ENCODE assay signal across 36 mouse cellular contexts in the genomic region with DNA sequence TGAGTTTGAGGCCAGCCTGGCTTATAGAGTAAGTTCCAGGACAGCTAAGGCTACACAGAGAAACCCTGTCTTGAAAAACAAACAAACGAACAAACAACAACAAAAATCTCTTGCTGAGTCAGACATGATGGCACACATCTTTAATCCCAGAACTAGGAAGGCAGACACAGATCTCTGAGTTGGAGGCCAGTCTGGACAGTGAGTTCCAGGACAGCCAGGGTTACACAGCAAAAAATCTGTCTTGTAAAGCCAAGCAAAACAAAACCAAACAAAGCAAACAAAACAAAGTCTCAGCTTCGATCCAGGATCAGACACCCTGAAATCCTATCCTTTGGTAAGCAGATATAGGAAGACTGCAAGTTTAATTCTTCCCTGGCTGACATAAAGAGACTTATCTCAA. TPM values are rescaled to one million over a fixed set of nuclear protein-coding genes. Genes with fewer than 3 reads are reported as not detected.
"Had no signal": no experiment of that assay in that cellular context is flagged by ENCODE, and none has a peak within 500 bp of the region (broad histone marks: within the 10 kb centered on the region; RNA-seq: fewer than 3 reads in every experiment).

No protein-coding gene starts in this region.

- DNase-seq: left cerebral cortex, postnatal 4 days; liver; liver, embryonic 13.5 days; lung, adult 18-20 months; lung, adult 2 months; lung, embryonic 14.5 days; lung, postnatal 10 days; lung, postnatal 14 days; lung, postnatal 36 days; lung, postnatal 4 days; midbrain, embryonic 14.5 days had no signal

- H3K4me1 ChIP-seq: limb, embryonic 15.5 days; lung, embryonic 15.5 days; midbrain, embryonic 12.5 days; midbrain, embryonic 13.5 days; midbrain, embryonic 15.5 days; neural tube, embryonic 12.5 days had no signal

- H3K4me2 ChIP-seq: limb, embryonic 12.5 days; limb, embryonic 13.5 days; limb, embryonic 15.5 days; liver, embryonic 11.5 days; liver, embryonic 12.5 days; liver, embryonic 13.5 days; liver, embryonic 15.5 days; lung, embryonic 14.5 days; lung, embryonic 15.5 days; midbrain, embryonic 11.5 days; midbrain, embryonic 12.5 days; midbrain, embryonic 13.5 days; midbrain, embryonic 15.5 days; neural tube, embryonic 12.5 days had no signal

- H3K27me3 ChIP-seq: limb, embryonic 12.5 days; limb, embryonic 13.5 days; limb, embryonic 15.5 days; liver, embryonic 12.5 days; liver, embryonic 13.5 days; liver, embryonic 15.5 days; lung, embryonic 15.5 days; midbrain, embryonic 13.5 days; midbrain, embryonic 15.5 days; neural tube, embryonic 12.5 days had no signal

- ATAC-seq: liver, embryonic 12.5 days; midbrain, embryonic 13.5 days; midbrain, embryonic 15.5 days; midbrain, embryonic 16.5 days had no signal

- H3K36me3 ChIP-seq: limb, embryonic 10.5 days; limb, embryonic 12.5 days; limb, embryonic 13.5 days; limb, embryonic 15.5 days; liver, embryonic 12.5 days; liver, embryonic 13.5 days; liver, embryonic 15.5 days; lung, embryonic 15.5 days; midbrain, embryonic 10.5 days; midbrain, embryonic 12.5 days; midbrain, embryonic 13.5 days; midbrain, embryonic 15.5 days; neural tube, embryonic 12.5 days had no signal

- H3K9me3 ChIP-seq: limb, embryonic 10.5 days; limb, embryonic 12.5 days; limb, embryonic 13.5 days; limb, embryonic 15.5 days; liver, embryonic 12.5 days; liver, embryonic 13.5 days; liver, embryonic 15.5 days; lung, embryonic 15.5 days; midbrain, embryonic 10.5 days; midbrain, embryonic 12.5 days; midbrain, embryonic 13.5 days; midbrain, embryonic 15.5 days; neural tube, embryonic 12.5 days had no signal

- H3K27ac ChIP-seq: left cerebral cortex, adult 2 months; limb, embryonic 10.5 days; limb, embryonic 12.5 days; limb, embryonic 13.5 days; limb, embryonic 15.5 days; liver, embryonic 12.5 days; liver, embryonic 13.5 days; liver, embryonic 14.5 days; liver, embryonic 15.5 days; lung, embryonic 15.5 days; macrophage; midbrain, embryonic 10.5 days; midbrain, embryonic 12.5 days; midbrain, embryonic 13.5 days; midbrain, embryonic 15.5 days; neural tube, embryonic 12.5 days had no signal

- H3K4me3 ChIP-seq: left cerebral cortex, adult 2 months; limb, embryonic 10.5 days; limb, embryonic 12.5 days; limb, embryonic 13.5 days; limb, embryonic 15.5 days; liver, embryonic 12.5 days; liver, embryonic 13.5 days; liver, embryonic 15.5 days; lung, embryonic 15.5 days; midbrain, embryonic 10.5 days; midbrain, embryonic 12.5 days; midbrain, embryonic 13.5 days; midbrain, embryonic 15.5 days; myocyte; neural tube, embryonic 12.5 days had no signal

- H3K9ac ChIP-seq: limb, embryonic 12.5 days; limb, embryonic 13.5 days; limb, embryonic 15.5 days; liver, embryonic 12.5 days; liver, embryonic 13.5 days; liver, embryonic 14.5 days; liver, embryonic 15.5 days; lung, embryonic 14.5 days; lung, embryonic 15.5 days; midbrain, embryonic 12.5 days; midbrain, embryonic 13.5 days; midbrain, embryonic 15.5 days; neural tube, embryonic 12.5 days had no signal

RNA-seq across cellular contexts. Expression of a gene that starts 11.0 kb away (rescaled TPM):
- total RNA-seq: megakaryocyte progenitor cell, adult 5-6 weeks; megakaryocyte, adult 5-6 weeks; megakaryocyte-erythroid progenitor cell, adult 5-6 weeks; monocyte, adult 5-6 weeks had no signal
- polyA plus RNA-seq: limb, embryonic 10.5 days; limb, embryonic 11.5 days; limb, embryonic 12.5 days; liver, embryonic 11.5 days; liver, embryonic 12.5 days; liver, embryonic 15.5 days; lung, embryonic 14.5 days; macrophage; midbrain, embryonic 11.5 days; midbrain, embryonic 13.5 days; neural tube, embryonic 11.5 days; neural tube, embryonic 12.5 days had no signal

RNA-seq across cellular contexts. Expression of a gene that starts 54.0 kb away (rescaled TPM):
- total RNA-seq: megakaryocyte, adult 5-6 weeks; monocyte, adult 5-6 weeks had no signal
- polyA plus RNA-seq: macrophage; midbrain, embryonic 14.5 days; myocyte had no signal
